Mouse (Mus musculus) adrenal gland, adult 18-20 months (tissue): ENCODE measurements at regions not wholly inside any gene's neighbourhood (a gene's known extent, or its start where the extent isn't known, plus 50 kb on each side); places are given as distances from the start of the nearest gene placed in this dataset.
"Not testable (repeated sequence)": the region's sequence is repeated elsewhere in the genome, so short reads cannot be mapped to it uniquely, and the experiment has no call there.

ENCODE experiments used
- DNase-seq, 2 experiments: peaks; one replicate each; pipeline ENCODE4 v3.0.0; 2021 to 2022; ENCODE audit warnings: low spot score in 2 of 2

DNA sequence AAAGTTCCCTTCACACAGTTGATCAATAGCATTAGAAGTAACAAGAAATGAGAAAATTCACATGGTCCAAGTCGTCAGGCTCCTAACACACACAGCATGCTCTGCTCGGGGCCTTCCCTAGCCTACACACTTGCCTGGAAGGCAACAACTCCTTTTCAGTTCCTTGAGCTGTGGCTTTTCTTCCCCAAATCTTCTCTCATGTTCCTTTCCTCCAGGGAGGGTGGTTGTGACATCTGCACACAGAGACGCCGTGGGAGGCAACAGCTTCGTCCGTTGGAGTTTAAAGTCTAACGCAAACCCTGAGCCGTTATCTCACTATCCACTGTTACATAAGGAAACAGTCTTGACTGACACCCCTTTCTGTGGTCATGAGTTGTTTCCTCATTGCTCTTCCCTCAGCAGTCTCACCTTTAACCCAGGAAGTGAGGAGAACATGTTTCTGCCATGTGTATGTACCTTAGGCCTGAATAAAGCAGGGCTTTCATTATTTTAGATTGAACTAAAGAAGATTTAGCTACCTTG lies 88.4 kb upstream of the Tbl1xr1 start:
- no peak for DNase-seq

DNA sequence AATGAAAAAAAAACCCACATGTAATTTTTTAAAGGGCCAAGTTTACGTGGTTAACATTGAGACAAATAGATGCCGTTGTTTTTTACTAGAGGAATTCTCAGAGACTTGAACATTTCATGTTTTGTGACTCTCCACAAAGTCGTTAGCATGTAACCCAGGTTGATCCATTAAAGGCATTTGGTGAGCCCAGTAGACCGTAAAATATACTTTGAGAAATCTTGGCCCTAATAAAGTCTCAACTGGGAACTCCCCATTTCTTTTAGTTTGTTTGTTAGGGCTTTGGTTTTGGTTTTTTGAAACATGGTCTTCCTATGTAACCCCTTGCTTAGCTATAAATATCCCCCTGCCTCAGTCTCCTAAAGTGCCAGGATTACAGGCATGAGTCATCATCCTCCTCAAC lies 85.9 kb upstream of the Tbl1xr1 start:
- no peak for DNase-seq

DNA sequence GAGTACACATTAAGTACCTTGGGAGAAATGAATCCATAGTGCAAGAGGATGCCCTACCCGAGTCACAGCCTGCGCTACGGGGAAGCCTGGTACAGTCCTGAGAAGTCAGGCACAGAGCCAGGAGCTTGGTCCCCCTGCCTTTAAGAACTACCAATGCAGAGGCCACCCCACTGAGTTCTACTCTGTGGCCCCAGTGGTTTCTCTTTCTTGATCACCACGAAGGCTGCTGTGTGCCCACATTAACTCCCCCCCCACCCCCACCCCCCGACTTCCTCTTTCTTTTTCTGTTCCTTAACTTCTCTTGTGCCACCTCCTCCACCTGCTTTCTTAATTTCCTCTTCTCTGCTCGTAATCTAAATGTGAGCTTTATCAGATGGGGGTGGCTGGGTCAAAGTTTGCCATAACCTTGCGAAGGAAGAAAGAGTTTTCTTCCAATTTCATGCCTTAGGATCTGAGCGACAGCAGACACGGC lies 84.7 kb upstream of the Tbl1xr1 start:
- DNase-seq = no peak

GRCm38 (mm10) chr3:21992203-21992602 lies 84.2 kb upstream of the Tbl1xr1 start:
- no peak for DNase-seq

DNA sequence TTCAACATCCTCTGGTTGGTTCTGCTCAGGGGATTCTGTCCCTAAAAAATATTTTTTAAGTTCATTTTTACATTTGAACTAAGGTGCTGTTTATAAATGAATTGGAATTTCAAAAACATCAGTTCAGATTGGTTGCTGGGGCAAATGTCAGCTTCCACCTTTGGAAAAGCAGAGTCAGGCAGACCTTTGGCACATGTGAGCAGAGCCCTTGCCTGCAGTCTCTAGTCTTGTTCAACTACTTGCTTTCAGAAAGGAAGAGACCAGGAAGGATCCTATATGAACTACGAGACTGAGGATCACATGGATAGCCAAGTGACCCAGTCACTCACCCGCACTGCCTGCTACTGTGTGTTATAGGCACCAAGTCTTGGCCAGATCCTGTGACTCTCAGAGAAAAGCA lies 82.5 kb upstream of the Tbl1xr1 start:
- DNase-seq = no peak

- peak in 1 of 2 experiments; percentile 54 for DNase-seq
Observed at GRCm38 (mm10) chr3:21995566-21996391, 80.7 kb upstream of the Tbl1xr1 start.

- DNase-seq = no peak
Observed at GRCm38 (mm10) chr3:21997387-21997786, 79.1 kb upstream of the Tbl1xr1 start.

GRCm38 (mm10) chr3:22005456-22005855 lies 71.0 kb upstream of the Tbl1xr1 start:
- no peak for DNase-seq

- DNase-seq = no peak
Observed at GRCm38 (mm10) chr3:22006113-22006512, 70.3 kb upstream of the Tbl1xr1 start.

DNA sequence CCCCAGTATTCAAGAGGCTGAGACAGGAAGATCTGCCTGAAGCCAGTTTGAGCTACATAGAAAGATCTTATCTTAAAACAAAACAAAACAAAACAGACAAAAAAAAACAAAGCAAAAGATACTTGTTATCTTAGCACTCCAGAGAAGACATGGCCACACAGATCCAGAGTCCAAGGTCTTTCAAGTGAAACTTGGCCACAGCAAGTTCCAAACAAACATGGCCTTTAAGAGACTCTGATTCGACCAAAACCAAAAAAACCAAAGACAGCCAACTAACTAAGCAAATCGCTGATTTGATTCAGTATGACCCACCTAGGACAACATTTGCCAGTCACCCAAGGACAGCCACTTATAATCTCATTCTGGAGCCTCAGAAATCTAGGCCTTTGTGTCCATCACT lies 69.8 kb upstream of the Tbl1xr1 start:
- no peak for DNase-seq

DNA sequence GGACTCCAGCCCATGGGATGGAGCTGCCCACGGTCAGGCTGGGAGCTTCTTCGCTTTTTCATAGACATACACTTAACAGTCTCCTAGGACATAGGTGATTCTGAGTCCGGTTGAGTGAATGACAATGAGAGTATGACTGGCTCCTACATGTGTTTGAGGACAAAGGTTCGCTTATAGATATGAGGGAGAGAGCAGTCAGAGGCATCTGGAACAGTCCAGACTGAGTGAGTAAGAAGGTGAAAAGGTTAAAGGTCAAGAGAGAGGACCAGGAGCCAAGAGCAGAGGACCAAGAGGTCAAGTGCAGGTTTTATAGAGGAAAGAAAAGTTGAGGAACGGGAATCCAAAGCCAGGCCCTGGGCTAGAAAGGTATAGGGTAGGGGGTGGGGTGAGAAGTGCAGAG lies 68.7 kb upstream of the Tbl1xr1 start:
- no peak for DNase-seq

- DNase-seq = no peak
Observed at GRCm38 (mm10) chr3:22008432-22008831, 68.0 kb upstream of the Tbl1xr1 start.

- no peak for DNase-seq
Observed at GRCm38 (mm10) chr3:22009898-22010699, 66.4 kb upstream of the Tbl1xr1 start.

DNA sequence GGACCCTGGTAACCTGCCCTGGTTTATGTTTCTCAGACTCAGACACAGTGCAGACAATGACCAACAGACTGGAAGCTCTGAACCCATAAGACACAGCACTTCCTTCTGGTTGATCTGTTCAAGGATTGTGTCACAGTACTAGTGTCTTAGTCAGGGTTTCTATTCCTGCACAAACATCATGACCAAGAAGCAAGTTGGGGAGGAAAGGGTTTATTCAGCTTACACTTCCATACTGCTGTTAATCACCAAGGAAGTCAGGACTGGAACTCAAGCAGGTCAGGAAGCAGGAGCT lies 65.8 kb upstream of the Tbl1xr1 start:
- not testable (repeated sequence) for DNase-seq

DNA sequence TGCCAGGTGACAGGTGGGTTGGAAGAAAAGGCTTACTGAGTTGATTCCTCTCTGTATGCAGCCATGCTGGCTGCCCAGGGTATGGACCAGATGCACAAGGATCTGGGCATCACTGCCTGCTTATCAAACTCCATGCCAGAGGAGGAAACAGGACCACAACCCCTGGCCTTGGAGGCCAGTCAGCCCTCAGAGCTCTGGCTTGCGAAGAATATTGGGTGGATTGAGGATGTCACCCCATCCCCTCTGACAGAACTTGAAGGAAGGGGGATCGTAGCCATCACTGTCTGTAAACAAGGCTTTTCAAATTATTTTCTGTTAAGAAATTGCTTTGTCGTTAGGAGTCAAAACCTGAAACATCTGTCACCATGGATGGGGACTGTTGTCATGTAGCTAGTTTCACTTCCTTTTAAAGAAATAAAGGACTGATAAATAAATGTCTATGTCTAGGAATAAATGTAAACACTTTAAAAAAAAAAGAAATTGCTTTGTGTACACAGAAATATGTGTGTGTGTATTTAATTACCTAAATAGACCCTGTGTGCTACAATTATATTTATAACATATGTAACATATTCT lies 55.0 kb upstream of the Tbl1xr1 start:
- no peak for DNase-seq

DNA sequence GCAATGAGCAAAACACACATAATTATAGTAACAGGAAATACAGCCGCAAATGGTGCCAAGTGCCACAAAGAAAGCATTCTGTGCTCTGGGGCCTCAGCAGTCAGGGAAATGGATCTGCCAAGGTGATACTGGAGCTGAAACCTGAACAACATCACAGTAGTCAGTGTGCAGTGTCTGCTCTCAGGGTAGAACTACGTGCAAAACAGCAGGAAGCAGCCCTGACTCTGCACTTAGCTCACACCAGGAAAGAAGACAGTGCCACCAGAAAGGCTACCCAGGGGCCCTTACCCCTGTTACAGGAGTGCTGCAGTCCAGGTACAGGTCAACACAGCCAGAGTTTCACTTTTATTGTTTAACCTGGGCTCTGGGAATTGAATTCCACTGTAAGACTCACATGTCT lies 54.0 kb upstream of the Tbl1xr1 start:
- no peak for DNase-seq

GRCm38 (mm10) chr3:22023049-22023448 lies 53.4 kb upstream of the Tbl1xr1 start:
- DNase-seq = no peak

DNA sequence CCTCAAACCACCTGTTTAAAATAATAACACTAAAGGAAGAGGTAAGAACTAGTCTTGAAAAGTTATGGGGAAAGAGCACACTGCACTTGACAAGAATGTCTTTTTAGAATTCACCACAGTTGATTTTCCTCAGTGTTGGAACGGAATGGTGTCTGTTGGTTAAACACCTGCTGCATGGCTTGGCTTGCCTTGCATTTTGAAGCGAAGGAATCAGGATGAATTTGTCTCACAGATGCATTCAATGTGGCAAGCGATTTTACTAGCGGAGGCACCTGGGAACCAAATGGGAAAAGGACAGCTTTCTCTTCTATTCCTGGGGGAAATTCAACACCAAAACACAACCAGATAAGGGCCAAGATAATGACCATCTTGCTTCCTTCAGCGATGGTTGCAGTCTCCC lies 52.9 kb upstream of the Tbl1xr1 start:
- DNase-seq = no peak

GRCm38 (mm10) chr3:22024200-22024599 lies 52.3 kb upstream of the Tbl1xr1 start:
- no peak for DNase-seq

GRCm38 (mm10) chr3:22025119-22025518 lies 51.3 kb upstream of the Tbl1xr1 start:
- no peak for DNase-seq

- DNase-seq = no peak
Observed at GRCm38 (mm10) chr3:22025615-22026014, 50.8 kb upstream of the Tbl1xr1 start.
